Mouse (Mus musculus) induced T-regulatory cell, adult 2 months (primary cell): ENCODE measurements around the gene Coa5.

Experiments used
- DNase-seq: peaks from one replicate; pipeline ENCODE4 v3.0.0-alpha.2; 2012; ENCODE audit warnings: low read depth

Gene Coa5

DNA sequence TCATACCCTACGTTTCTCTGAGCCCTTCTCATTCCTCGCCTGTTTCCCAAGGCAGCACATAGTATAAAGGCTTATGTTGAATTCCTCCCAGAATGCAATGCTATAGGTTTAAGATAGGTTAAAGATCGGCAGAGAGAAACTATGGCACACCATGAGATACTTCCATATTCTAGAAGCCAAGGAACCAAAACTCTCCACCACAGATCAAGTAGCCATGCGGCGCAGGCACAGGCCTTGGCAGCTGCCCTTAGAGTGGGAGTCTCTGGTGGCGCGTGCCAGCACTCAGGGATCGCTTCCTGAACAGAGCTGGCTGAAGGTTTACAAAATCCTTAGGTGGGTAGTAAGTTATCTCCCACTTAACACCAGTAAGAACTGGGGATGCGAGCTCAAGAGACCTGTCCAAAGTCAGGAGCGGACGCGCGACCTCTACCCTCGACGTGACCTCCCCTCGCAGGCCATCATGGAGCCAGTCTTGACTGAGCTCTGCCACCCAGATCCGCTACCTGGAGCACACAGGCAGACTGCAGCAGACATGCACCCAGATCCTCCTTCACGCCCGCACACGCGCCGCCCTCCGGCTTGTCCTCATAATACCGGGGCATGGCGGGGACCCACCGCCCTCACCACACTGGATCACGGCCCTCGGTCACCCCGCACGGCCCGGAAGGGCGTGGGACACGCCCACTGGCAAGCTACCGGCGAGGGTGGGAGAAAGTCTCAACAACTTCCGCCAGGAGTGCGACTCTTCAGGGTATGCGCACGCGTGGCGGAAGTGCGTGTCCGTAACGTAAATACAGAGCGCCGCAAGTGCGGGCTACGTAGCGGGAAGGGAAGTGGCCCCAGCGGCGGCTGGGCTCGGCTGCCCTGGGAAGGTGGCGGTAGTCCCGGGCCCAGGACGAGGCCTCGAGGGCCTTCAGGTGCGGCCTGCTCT is at the start of gene Coa5, which contains the start of gene Unc50:
TSS of gene Coa5 (minus strand) at position 738 of the 931 bp plus-strand sequence.
TSS of gene Unc50 (plus strand) at position 774 of the 931 bp plus-strand sequence.
- peak; percentile 98 for DNase-seq

DNA sequence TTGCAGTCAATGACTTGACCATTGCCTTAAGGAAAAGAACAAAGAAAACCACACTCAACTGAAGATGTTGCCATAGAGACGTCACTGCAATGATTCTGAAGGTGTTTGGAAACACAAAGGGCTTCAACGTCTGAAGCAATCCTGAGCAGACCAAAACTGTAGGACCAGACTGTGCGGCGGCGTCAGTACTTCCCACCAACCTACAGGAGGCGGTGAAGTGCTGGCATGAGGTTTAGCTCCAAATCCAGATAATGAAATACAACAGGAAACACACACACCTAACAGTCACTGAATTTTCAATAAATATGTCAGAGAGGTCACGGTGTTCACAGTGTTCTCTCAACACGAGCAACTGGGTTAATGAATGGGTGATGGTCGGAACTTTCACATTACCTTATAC is 49.2 kb upstream of the Coa5 start:
- DNase-seq, result peak; percentile 88

- peak; percentile 74 for DNase-seq
Measured at GRCm38 (mm10) chr1:37478416-37478815, 48.5 kb upstream of the Coa5 start.

GRCm38 (mm10) chr1:37477928-37478327 is 48.0 kb upstream of the Coa5 start:
- DNase-seq, result peak; percentile 86

- DNase-seq, result peak; percentile 64
Measured at GRCm38 (mm10) chr1:37477250-37477649, 47.3 kb upstream of the Coa5 start.

DNA sequence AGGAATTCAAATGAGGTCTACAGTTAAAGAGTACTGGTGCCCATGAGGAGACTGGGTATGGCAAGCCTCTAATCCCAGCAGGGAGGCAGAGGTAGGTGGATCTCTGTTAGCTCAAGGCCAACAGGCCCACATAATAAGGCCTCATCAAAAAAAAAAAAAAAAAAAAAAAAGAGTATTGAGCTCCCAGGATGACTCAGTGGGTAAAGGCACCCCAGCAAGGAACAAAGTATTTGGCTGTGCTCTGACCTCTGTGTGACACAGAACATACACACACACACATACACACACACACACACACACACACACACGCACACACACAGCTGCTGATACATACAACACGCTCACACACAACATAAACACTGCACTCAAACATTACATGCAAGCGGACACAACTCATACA is 45.4 kb upstream of the Coa5 start:
- no peak for DNase-seq

DNA sequence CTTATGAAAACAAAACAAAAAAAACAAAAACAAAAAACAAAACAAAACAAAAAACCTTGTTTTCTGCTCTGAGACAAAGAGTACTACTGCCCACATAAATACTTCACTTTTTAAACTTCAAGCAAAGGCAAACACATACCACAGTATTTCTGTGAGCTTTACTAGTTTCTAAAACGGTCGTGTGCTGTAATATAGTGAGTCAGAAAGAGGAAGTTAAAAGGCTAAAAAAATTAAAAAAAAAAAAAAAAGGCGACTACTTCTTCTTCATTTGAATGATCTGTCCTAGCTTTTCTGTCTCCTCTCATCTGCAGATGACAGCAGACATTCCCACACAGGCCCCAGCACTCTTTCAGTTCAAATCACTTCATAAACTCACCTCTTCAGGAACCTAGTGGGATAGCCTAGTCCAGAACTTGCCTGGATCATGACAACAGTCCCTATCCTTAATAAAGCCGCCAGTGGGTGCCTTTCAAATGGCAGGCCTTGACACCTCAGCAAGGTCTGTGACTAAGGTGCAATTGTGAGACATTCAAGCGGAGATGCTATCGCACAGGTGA is 44.8 kb upstream of the Coa5 start:
- DNase-seq, result peak; percentile 49

DNA sequence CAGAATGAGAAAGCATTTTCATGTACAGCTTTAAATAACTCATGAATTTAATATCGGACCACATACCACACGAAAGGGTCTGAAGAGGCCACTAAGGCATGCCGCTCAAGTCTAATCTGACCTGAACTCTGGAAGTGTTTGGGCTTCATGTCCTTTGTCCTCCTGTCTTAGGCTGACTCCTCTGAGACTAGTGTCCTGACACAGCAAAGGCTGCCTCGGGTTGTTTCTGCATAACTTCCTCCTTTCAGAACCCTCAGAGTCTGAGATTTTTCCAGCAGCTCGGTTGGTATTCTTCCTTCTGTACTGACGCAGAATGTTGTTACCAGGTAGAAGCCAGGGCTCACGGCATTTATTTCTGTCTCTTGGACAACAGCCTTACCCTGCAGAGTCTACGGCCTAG is 44.1 kb upstream of the Coa5 start:
- peak; percentile 68 for DNase-seq

DNA sequence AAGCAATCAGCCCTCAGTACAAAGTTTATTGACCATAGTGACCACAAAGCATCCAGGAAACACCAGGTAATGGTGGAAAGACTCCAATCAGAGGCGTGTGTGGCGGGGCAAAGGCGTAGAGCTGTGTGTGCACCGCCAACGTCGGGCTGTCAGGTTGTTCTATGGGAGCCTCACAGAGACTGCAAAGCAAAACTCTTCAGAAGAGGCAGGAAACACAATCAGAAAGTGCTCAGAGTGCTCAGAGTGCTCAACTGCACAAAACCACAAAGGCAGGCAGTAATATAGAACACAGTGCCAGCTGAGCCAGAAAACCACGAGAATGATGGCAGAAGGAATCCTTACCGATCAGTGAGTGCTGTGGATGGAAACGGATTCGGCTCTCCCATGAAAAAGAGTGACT is 43.3 kb upstream of the Coa5 start:
- peak; percentile 77 for DNase-seq

- no peak for DNase-seq
Measured at GRCm38 (mm10) chr1:37471179-37472148, 41.6 kb upstream of the Coa5 start.

DNA sequence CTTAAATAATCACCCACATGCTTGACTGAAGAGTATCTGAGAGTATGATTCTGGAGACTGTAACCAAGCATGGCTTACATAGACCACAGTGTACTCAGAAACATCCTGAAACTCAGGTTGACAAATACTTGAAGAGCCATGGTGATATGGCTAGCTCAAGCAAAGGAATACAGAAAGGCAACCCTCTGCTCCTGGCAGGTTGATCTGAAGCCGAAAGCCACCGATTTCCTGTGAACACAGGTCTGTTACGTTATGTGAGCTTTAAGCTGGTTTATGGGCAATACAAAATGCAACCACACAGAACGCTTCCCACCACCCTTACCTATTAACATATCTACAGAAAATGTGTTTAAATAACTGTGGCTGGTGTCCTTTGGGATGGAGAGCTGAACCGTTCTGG is 39.1 kb upstream of the Coa5 start:
- peak; percentile 42 for DNase-seq

- no peak for DNase-seq
Measured at GRCm38 (mm10) chr1:37467806-37468205, 37.9 kb upstream of the Coa5 start.

DNA sequence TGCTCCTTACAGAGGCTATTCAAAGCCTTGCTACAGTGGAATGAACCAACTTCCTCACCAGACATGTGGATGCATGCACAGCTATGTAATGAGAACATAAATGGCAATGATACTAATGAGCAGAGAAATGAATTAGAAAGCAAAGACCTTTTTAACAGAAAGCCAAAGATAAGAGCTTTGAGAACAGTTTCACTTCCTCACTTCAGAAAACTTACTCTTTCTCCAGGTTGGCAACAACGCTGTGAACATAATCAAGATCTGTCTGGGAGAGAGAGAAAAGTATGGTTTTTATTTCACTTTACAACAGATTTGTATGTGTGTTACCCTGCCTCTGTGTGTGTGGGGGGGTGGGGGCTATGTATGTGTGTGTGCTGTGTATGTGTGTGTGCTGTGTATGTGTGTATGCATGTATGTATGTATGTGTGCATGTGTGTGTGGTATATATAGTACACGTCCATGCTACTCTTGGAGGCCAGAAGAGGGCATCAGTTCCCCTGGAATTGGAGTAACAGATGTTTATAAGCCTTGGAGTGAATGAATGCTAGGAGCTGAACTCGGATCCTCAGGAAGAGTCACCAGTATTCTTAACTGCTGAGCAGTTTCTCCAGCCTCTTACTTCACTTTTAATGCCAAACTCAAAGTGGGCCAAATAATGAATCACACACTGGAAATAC is 36.6 kb upstream of the Coa5 start:
- DNase-seq, result peak; percentile 38

DNA sequence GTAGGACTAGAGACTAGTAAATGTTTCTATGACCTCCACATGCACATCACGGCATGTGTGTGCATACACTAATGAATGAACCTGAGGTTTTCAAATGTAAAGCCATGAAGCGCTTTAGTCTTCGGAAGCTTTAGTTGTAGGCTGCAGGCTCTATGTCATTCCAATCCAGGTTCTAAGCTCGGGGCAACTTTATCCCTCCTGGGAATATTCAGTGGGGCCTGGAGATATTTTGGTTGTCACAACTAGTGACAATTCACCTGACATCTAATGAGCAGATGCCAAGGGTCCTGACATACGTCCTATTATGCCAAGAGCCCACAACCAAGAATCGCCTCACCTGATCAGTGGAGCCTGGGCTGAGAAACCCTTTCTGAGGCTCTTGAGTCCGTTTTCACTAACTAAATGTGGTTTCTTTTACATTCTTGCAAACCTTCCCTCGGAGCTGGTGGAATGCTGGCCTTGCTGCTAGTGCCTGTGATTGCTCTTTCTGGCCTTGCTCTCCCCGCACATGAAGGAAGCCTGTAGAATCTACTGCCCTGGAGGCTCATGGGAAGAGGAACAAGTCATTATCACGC is 35.1 kb upstream of the Coa5 start:
- no peak for DNase-seq

- DNase-seq, result peak; percentile 18
Measured at GRCm38 (mm10) chr1:37457546-37457945, 27.6 kb upstream of the Coa5 start.

DNA sequence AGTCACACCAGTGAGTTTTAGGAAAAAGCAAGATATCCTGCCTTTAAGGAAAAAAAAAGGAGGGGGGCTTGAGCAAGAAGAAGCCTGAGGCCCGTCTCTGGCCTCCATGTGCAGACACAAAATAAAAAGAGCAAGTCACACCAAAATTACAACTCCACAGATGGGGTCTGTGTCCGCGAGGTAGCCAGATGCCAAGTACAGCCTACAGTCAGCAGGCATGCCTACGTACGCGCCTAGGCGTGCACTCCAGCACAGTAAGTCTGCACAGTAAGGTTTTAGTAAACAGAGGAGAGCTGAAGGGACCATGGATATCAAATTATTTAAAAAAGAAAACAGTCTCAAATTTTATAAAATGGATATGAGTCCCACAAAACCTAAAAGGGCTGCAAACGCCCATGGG is 21.4 kb upstream of the Coa5 start:
- DNase-seq, result no peak

GRCm38 (mm10) chr1:37448361-37449095 is 18.6 kb upstream of the Coa5 start:
- peak; percentile 76 for DNase-seq

GRCm38 (mm10) chr1:37442848-37443835 is 13.2 kb upstream of the Coa5 start:
- no peak for DNase-seq

DNA sequence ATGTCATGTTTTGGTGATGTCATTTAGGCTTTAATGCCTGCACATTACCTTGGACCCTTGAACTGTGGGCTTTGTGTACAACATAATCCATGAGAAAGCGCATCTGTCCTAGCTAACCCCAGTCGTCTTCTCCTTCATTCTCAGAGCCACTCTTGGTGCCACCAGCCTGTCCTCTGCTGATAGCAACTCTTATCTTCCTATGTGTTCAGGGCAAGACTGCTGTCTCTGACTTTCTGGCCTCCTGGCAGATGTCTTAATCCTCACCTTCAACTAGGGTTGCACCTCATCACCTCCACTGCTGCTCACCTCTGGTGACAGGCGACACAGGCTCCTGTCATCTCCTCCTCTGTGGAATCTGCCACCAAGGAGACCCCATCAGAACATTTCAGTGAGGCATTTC is 6.5 kb upstream of the Coa5 start:
- DNase-seq, result no peak
